Mouse (Mus musculus) midbrain, embryonic 14.5 days (tissue): Measurements from ENCODE around the gene Prkg2. TPM values are rescaled to one million over a fixed set of nuclear protein-coding genes. Genes with fewer than 3 reads are reported as not detected.

ENCODE experiments used
- ATAC-seq: fragments of 200-750 bp; cut with Nextera tagmentation; 2 replicates; pipeline ENCODE4 v1.8.0; 2017; ENCODE audit warnings: moderate number of reproducible peaks, moderate library complexity; ENCODE audit not compliant: low FRiP score, low TSS enrichment
- DNase-seq: peaks from one replicate; pipeline ENCODE4 v3.0.0-alpha.2; 2015
- H3K27ac ChIP-seq: fragments of 300-500 bp; sonication (generic); replicated peaks from 2 replicates; pipeline ENCODE4 v1.5.1; 2014; ENCODE audit warnings: mild to moderate bottlenecking, low read depth, low read length, moderate library complexity
- H3K27me3 ChIP-seq: fragments of 300-500 bp; sonication (generic); 2 replicates; pipeline ENCODE4 v1.6.1; 2014; ENCODE audit warnings: low read length, control low read depth, mixed read lengths; ENCODE audit not compliant: control insufficient read depth, insufficient read depth
- H3K36me3 ChIP-seq: fragments of 300-500 bp; sonication (generic); 2 replicates; pipeline ENCODE4 v1.6.1; 2014; ENCODE audit warnings: low read length, control low read depth; ENCODE audit not compliant: control insufficient read depth, insufficient read depth
- H3K4me1 ChIP-seq: fragments of 300-500 bp; sonication (generic); 2 replicates; pipeline ENCODE4 v1.6.1; 2014; ENCODE audit warnings: mild to moderate bottlenecking, antibody characterized with exemption, low read length, control low read depth; ENCODE audit not compliant: control insufficient read depth, insufficient read depth
- H3K4me2 ChIP-seq: fragments of 300-500 bp; sonication (generic); 2 replicates; pipeline ENCODE4 v1.6.1; 2014; ENCODE audit warnings: mild to moderate bottlenecking, low read length, moderate library complexity
- H3K4me3 ChIP-seq: fragments of 300-500 bp; sonication (generic); replicated peaks from 2 replicates; pipeline ENCODE4 v1.5.1; 2014; ENCODE audit warnings: low read depth, low read length
- H3K9ac ChIP-seq: fragments of 300-500 bp; sonication (generic); replicated peaks from 2 replicates; pipeline ENCODE4 v1.6.1; 2014; ENCODE audit warnings: mild to moderate bottlenecking, low read length, moderate library complexity
- H3K9me3 ChIP-seq: fragments of 300-500 bp; sonication (generic); 2 replicates; pipeline ENCODE4 v1.6.1; 2016; ENCODE audit warnings: low read length, control low read depth, mixed read lengths; ENCODE audit not compliant: control insufficient read depth
- WGBS: fragments of 180-500 bp; shearing (Covaris S2); extraction: QIAGEN DNeasy Blood & Tissue Kit; methylation state at CpG from one replicate; pipeline ENCODE4 v1.1.7; 2014; 5-methylcytosine and 5-hydroxymethylcytosine counted together
- polyA plus RNA-seq: library from polyadenylated mRNA; unstranded; fragments of >200 nt; fragmentation: Nextera tagmentation; extraction: Ambion mirVana; gene quantifications from 2 replicates; pipeline ENCODE4 v1.2.1, GENCODE M21; 2014

Gene Prkg2
- polyA plus RNA-seq, 1 experiment from 2014 or later, result 2.2 TPM

DNA sequence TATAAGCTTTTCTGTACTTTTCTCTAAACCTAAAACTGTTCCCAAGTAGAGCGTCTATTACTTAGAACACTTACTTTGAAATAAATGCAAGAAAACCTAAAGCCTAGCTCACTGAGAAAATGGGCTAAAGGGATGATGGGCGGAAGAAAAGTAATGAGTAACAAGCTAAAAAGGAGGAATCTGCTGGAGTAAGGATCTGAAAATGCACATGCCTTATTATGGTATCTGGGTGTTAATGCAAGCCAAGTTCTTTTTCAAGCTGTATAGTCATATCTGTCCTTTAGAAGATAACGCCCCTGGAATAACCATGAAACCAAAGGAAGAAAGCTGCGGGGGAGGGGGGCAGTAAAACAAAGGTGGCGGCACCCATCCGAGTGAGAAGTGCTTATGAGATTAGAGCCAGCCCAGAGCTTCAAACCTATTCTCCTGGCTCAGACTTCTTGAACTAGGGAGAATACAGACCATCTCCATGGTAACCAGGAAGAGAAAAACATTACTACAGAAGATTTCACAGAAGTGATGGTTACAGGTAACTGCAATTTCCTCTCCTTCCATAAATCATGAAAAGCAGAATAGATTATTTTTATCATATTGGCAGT lies 5.5 kb downstream of the Prkg2 start:
- Histone ChIP-seq H3K4me3 (no peak overlapping the region), H3K27me3 (peaks cover 17% of the 10 kb centered on the region; the same call in 1 of the 2 replicates), H3K9me3 (no peaks in the 10 kb centered on the region), H3K4me1 (no peaks in the 10 kb centered on the region), H3K36me3 (no peaks in the 10 kb centered on the region), H3K9ac (no peak overlapping the region), H3K4me2 (no peak overlapping the region), H3K27ac (no peak overlapping the region)
- DNase-seq, result peak; percentile 55
- ATAC-seq, result no peak
- 41% methylated on average over 6 of the region's 6 CpGs for WGBS

DNA sequence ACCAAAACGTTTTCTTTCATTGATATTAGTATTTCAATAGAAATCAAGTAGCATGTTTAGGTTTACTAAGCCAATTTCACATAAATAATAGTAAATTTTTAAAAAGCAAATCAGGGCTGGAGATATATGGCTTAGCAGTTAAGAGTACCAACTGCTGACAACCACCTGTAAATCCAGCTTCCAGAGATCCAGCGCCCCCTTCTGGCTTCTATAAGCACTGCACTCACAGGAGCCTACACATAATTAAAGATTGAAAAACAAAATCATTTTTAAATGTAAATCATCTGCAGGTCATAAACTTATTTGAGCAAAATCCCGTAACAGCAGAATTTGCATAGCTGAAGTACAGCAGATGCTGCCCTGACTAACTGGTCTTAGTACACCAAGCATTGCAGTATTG lies 10.8 kb downstream of the Prkg2 start:
- Histone ChIP-seq H3K4me2 (no peak overlapping the region), H3K36me3 (no peaks in the 10 kb centered on the region), H3K4me3 (no peak overlapping the region), H3K4me1 (no peaks in the 10 kb centered on the region), H3K9me3 (no peaks in the 10 kb centered on the region), H3K27ac (no peak overlapping the region), H3K9ac (no peak overlapping the region), H3K27me3 (no peaks in the 10 kb centered on the region)
- 72% methylated on average over 3 of the region's 3 CpGs for WGBS
- DNase-seq (no peak), ATAC-seq (no peak)

DNA sequence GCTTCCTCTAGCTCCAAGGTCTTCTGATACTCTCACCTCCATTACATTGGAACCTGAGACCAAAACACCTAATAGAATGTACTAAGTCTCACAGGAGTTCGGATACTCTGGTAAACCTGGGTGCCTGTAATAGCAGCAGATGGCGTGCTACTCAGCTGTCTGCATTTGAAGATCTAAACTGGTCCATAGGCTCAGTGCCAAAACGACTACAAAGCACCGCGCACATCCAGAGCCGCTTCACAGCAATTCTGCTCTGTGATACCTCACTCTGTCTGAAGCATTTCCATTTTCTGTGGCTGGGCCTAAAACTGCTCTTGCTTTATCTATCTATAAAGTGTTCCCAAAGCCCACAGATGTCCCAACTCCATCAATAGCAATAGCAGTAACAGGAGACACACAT lies 17.4 kb downstream of the Prkg2 start:
- no peak for DNase-seq
- Histone ChIP-seq H3K4me3 (no peak overlapping the region), H3K9ac (no peak overlapping the region), H3K27ac (no peak overlapping the region), H3K27me3 (no peaks in the 10 kb centered on the region), H3K4me2 (no peak overlapping the region), H3K4me1 (no peaks in the 10 kb centered on the region), H3K36me3 (no peaks in the 10 kb centered on the region), H3K9me3 (no peaks in the 10 kb centered on the region)
- no peak for ATAC-seq
- 82% methylated on average over 6 of the region's 6 CpGs for whole genome bisulfite sequencing

DNA sequence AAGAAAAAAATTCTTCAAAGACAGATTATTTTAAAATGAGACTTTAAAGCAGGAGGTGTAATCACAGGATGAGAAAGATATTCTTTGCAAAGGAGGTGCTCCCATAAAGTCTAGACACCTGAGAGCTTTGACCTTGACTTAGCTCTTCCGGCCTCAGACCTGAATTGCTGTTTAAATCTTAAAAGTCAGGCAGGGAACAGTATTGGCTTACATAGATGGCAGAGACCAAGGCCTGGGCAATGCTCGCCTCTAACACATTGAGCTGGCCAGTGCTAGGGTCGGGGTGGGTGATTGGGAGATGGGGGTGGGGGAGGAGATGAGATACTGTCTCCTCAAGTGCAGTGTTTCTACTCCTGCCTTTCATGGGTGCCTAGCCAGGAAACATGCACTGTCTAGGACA lies 22.0 kb downstream of the Prkg2 start:
- H3K4me1 ChIP-seq, result no peaks in the 10 kb centered on the region
- H3K4me2 ChIP-seq, result no peak overlapping the region
- no peak for ATAC-seq
- no peaks in the 10 kb centered on the region for H3K36me3 ChIP-seq
- DNase-seq, result no peak
- H3K27ac ChIP-seq, result no peak overlapping the region
- WGBS, result 86% methylated on average over 3 of the region's 3 CpGs
- H3K27me3 ChIP-seq, result no peaks in the 10 kb centered on the region
- no peaks in the 10 kb centered on the region for H3K9me3 ChIP-seq
- H3K9ac ChIP-seq, result no peak overlapping the region
- H3K4me3 ChIP-seq, result no peak overlapping the region

DNA sequence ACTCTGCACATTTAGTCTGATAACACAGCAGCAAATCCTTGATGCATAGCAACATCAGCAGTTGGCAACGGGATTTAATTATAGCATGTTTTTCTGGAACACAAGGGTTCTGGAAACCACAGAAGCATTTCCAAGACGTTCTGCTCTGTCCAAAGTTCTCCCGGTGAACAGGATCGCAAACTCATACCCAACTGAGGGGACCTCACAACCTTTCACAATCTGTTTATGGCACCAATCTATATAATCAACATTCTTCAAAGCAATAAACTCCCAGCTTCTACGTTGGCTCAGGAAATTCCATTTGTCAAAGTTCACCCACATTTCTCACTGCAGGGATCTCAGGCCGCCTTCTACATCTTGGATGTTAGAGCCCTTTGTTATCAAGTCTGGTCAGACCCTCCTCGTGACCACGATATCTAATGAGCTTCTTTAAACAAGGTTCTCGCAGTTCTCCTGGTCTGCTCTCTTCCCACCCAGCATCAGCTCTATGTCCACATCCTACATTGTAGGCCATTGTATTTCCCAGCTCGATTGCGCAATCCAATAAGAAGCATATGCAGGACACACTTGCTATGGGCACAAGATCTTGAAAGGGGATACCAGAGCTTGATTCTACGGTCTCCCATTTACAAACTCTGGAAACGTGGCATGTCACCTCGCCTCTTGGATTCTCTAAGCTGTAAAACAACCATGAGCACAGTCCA lies 26.6 kb downstream of the Prkg2 start:
- no peaks in the 10 kb centered on the region for H3K4me1 ChIP-seq
- no peak overlapping the region for H3K27ac ChIP-seq
- H3K4me2 ChIP-seq, result no peak overlapping the region
- DNase-seq (no peak), ATAC-seq (no peak)
- H3K9me3 ChIP-seq, result no peaks in the 10 kb centered on the region
- no peaks in the 10 kb centered on the region for H3K27me3 ChIP-seq
- no peaks in the 10 kb centered on the region for H3K36me3 ChIP-seq
- H3K4me3 ChIP-seq, result no peak overlapping the region
- H3K9ac ChIP-seq, result no peak overlapping the region
- 91% methylated on average over 14 of the region's 14 CpGs for WGBS

DNA sequence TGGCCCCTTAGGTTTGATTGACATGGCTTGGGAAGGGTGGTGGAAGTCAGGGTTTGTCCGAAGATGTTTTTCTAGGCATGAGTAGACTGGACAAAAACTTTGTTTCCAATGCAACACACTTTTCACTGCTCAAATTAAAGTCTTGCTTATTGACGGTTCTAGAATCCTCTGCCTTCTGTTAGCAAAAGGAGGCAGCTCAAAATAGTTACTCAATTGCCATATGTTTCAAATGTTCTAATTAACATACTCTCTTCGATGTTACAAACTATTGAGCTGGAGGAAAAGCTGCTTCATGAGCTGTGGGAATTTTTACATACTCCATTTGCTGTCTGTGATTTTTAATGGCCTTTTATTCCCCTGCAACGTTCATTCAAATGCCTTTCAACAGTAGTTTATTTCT lies 39.0 kb downstream of the Prkg2 start:
- DNase-seq (no peak), ATAC-seq (no peak)
- Histone ChIP-seq H3K4me3 (no peak overlapping the region), H3K9me3 (no peaks in the 10 kb centered on the region), H3K27me3 (no peaks in the 10 kb centered on the region), H3K4me1 (0 out of 2 replicates have a peak, but pooled peaks cover 4% of the 10 kb centered on the region), H3K9ac (no peak overlapping the region), H3K36me3 (no peaks in the 10 kb centered on the region), H3K4me2 (no peak overlapping the region), H3K27ac (no peak overlapping the region)
- WGBS, result 67% methylated on average over 4 of the region's 4 CpGs

DNA sequence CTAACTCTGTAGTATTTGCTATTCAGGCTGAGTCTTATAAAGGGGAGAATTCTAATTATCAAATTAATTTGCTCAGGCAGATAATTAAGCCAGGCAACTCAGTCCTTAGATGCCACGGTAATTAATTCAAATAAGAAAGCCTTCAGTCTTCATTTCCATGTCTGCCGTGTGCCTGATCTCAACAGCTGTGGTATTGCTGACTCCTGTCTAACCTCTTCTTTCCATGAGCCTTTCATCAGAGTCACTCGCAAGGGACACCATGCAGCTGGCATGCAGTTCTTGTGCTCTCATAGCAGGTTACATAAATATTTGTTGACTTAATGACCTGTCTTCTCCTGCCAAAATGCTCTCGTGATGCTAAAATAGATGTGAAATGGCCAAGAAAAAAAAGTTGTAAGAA lies 41.4 kb downstream of the Prkg2 start:
- Histone ChIP-seq H3K9me3 (no peaks in the 10 kb centered on the region), H3K36me3 (no peaks in the 10 kb centered on the region), H3K4me2 (no peak overlapping the region), H3K9ac (no peak overlapping the region), H3K4me1 (0 out of 2 replicates have a peak, but pooled peaks cover 4% of the 10 kb centered on the region), H3K4me3 (no peak overlapping the region), H3K27me3 (no peaks in the 10 kb centered on the region), H3K27ac (no peak overlapping the region)
- peak; percentile 46 for DNase-seq
- peak; percentile 37; the same call in 1 of the 2 replicates for ATAC-seq
- WGBS, result 42% methylated on average over 4 of the region's 4 CpGs

DNA sequence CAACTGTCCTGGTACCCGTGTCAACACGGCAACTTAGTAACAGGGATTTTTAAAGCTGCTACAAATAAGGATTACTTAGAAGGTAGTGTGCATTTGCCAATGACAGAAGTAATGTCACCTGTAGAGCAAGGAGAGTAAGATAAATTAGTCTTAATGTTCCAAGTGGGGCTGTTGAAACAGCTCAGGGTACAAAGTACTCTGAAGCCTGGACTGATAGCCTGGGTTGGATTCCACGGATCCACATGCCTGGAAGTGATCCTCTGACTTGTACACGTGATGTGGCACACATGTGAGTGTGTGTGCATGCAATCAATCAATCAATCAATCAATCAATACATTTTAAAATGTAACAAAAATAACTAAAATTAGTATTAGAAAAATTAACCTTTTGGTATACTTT lies 45.6 kb downstream of the Prkg2 start:
- H3K27ac ChIP-seq, result no peak overlapping the region
- no peak overlapping the region for H3K4me3 ChIP-seq
- no peak overlapping the region for H3K4me2 ChIP-seq
- ATAC-seq (no peak), DNase-seq (no peak)
- peaks cover 18% of the 10 kb centered on the region for H3K4me1 ChIP-seq
- 93% methylated on average over 4 of the region's 4 CpGs for WGBS
- H3K27me3 ChIP-seq, result no peaks in the 10 kb centered on the region
- no peaks in the 10 kb centered on the region for H3K9me3 ChIP-seq
- no peaks in the 10 kb centered on the region for H3K36me3 ChIP-seq
- no peak overlapping the region for H3K9ac ChIP-seq

DNA sequence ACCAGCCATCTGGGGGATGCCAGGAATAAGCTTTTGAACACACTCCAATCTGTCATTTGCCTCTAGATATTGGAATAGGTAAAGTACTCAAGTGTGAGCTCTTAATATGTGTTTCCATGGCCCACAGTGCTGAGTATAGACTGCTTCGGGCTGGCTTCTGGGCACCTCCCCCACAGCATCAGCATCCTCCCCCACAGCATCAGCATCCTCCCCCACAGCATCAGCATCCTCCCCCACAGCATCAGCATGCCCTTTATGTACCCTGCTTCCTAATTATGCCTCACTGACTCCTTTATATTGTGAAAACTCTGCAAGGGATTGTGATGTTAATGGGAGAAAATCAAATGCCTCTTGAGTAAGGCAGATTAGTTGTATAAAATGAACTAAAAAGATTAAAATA lies 49.5 kb downstream of the Prkg2 start:
- Histone ChIP-seq H3K36me3 (no peaks in the 10 kb centered on the region), H3K9me3 (no peaks in the 10 kb centered on the region), H3K4me1 (peaks cover 21% of the 10 kb centered on the region), H3K27me3 (no peaks in the 10 kb centered on the region), H3K27ac (no peak overlapping the region), H3K4me2 (no peak overlapping the region), H3K4me3 (no peak overlapping the region), H3K9ac (no peak overlapping the region)
- 3% methylated on average over 1 of the region's 1 CpGs for WGBS
- ATAC-seq (peak; percentile 79; the same call in 1 of the 2 replicates), DNase-seq (no peak)
